ENCODE assay signal across 8 mouse cellular contexts in genomic region chr5:24364508-24364907, GRCm38 (mm10). TPM values are rescaled to one million over a fixed set of nuclear protein-coding genes. Genes with fewer than 3 reads are reported as not detected.
A peak's percentile ranks its signal among the peaks of the same experiment; 100 is the strongest.
DNase-seq lines count a peak whose midpoint lies in the region; ATAC-seq lines count a peak whose summit lies in the region.

TSS of gene Nos3 (plus strand) at chr5:24364810.

- H3K9ac ChIP-seq in hindbrain, embryonic 14.5 days: no peak within 1 kb of the TSS
- H3K9ac ChIP-seq in liver, embryonic 12.5 days: no peak within 1 kb of the TSS

- 35% methylated on average over 12 of the region's 12 CpGs for WGBS in hindbrain, embryonic 14.5 days
- WGBS in liver, embryonic 12.5 days (ENCODE audit: insufficient replicate concordance): 30% methylated on average over 12 of the region's 12 CpGs

- no peak for ATAC-seq in hindbrain, embryonic 14.5 days (ENCODE audit: low FRiP score)
- ATAC-seq in liver, embryonic 12.5 days: no peak

- no peak within 1 kb of the TSS for H3K4me3 ChIP-seq in hindbrain, embryonic 14.5 days (replicated peaks; ENCODE audit: low read length)
- H3K4me3 ChIP-seq in liver, embryonic 12.5 days: peak within 1 kb of the TSS; percentile 2; the same call in 1 of the 2 replicates

- peak; percentile 40 to 68 for DNase-seq in adrenal gland, adult (ENCODE audit: inconsistent age in 2 of 2, low spot score in 1 of 2)
- no peak for DNase-seq in adrenal gland, adult 8-10 months
- DNase-seq in gastrocnemius, adult 18-20 months (ENCODE audit: low spot score): peak; percentile 37
- DNase-seq in hindbrain, embryonic 14.5 days (ENCODE audit: low spot score): no peak
- DNase-seq in embryo, embryonic 10.5 days (ENCODE audit: low spot score): no peak
- no peak for DNase-seq in urinary bladder, adult 18-20 months (ENCODE audit: low spot score in 2 of 2)
- DNase-seq in urinary bladder, postnatal 4 days (ENCODE audit: low spot score in 2 of 2): no peak

- no peak within 1 kb of the TSS; the same call in 1 of the 2 replicates for H3K4me2 ChIP-seq in hindbrain, embryonic 14.5 days (replicated peaks)
- peak within 1 kb of the TSS; percentile 1; the same call in 1 of the 2 replicates for H3K4me2 ChIP-seq in liver, embryonic 12.5 days

- H3K9me3 ChIP-seq in hindbrain, embryonic 14.5 days (ENCODE audit: control insufficient read depth, low read length): no peaks in the 10 kb centered on the region
- H3K9me3 ChIP-seq in liver, embryonic 12.5 days (replicated peaks): no peaks in the 10 kb centered on the region

- no peak within 1 kb of the TSS for H3K27ac ChIP-seq in hindbrain, embryonic 14.5 days
- H3K27ac ChIP-seq in liver, embryonic 12.5 days: no peak within 1 kb of the TSS

- H3K4me1 ChIP-seq in hindbrain, embryonic 14.5 days (replicated peaks; ENCODE audit: control insufficient read depth, insufficient read depth, low read length): no peaks in the 10 kb centered on the region
- H3K4me1 ChIP-seq in liver, embryonic 12.5 days: peaks cover 12% of the 10 kb centered on the region; the same call in 1 of the 2 replicates

- no peaks in the 10 kb centered on the region for H3K27me3 ChIP-seq in hindbrain, embryonic 14.5 days (ENCODE audit: control insufficient read depth, insufficient read depth, low read length)
- peaks cover 74% of the 10 kb centered on the region for H3K27me3 ChIP-seq in liver, embryonic 12.5 days (replicated peaks)

- H3K36me3 ChIP-seq in hindbrain, embryonic 14.5 days (replicated peaks; ENCODE audit: control insufficient read depth, insufficient read depth): no peaks in the 10 kb centered on the region
- H3K36me3 ChIP-seq in liver, embryonic 12.5 days: no peaks in the 10 kb centered on the region

RNA-seq across cellular contexts. Expression of gene Nos3, which starts in this region (rescaled TPM):
- 10 to 100 TPM in 1 of 4 experiments, 1 to 10 TPM in 3; 6.5 to 11.2 (median 9.1) TPM for total RNA-seq in adrenal gland, adult 8-10 months (2022)
- total RNA-seq in gastrocnemius, adult 18-20 months (2021): 1 to 10 TPM; 4.3 to 8.1 TPM
- polyA plus RNA-seq in hindbrain, embryonic 14.5 days (2014; fragmentation: Nextera tagmentation; extraction: Ambion mirVana): 8.6 and 10.6 TPM in 2 replicates
- polyA plus RNA-seq in liver, embryonic 12.5 days (2016; fragmentation: Nextera tagmentation; extraction: Ambion mirVana): 4.4 and 4.9 TPM in 2 replicates

Comparison
In these comparisons a context has a peak if more than half of its experiments do, and no peak if none do; other contexts are left out.
1. DNase-seq: peak in adrenal gland, adult (2 of 2) and gastrocnemius, adult 18-20 months (single experiment); none in adrenal gland, adult 8-10 months (single experiment), hindbrain, embryonic 14.5 days (single experiment), embryo, embryonic 10.5 days (single experiment), urinary bladder, adult 18-20 months (0 of 2) and urinary bladder, postnatal 4 days (0 of 2).